Mouse (Mus musculus): ENCODE results near the gene Trim39.
"Not testable (repeated sequence)": the region's sequence is repeated elsewhere in the genome, so short reads cannot be mapped to it uniquely, and the experiment has no call there.

Gene Trim39

DNA sequence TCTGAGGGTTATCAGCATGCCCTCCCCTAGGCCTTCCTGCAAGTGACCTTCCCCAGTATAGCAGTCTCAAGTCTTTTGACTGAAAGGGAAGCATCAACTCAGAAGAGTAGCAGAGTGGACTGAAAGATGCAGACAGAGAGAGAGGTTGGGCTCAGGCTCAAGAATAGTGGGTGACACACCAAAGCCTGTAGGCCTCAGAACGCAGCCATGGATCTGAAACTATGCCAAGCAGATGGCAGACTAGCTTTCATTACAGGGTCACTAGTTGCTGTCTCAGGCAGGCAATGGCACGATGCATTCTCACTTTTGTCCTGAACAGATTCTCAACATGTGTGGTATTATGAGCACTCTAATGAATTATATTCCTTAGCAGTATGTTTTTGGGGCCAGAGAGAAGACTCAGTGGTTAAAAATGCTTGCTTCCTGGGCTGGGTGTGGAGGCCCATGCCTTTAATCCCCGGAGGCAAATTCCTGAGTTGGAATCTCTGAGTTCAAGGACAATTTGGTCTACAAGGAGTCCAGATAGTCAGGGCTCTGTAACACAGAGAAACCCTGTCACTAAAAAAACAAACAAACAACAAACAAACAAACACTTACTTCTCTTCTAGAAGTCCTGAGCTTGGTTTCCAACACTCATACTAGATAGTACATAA is 7.6 kb downstream of the Trim39 start:
- no peak for DNase-seq (ENCODE audit: low read depth, low spot score)
- Histone ChIP-seq H3K27me3 (ENCODE audit: control insufficient read depth, insufficient read depth, low read length, poor library complexity, severe bottlenecking) (no peaks in the 10 kb centered on the region), H3K36me3 (ENCODE audit: control insufficient read depth, insufficient read depth, low read length, poor library complexity, severe bottlenecking) (peaks cover 10% of the 10 kb centered on the region)

DNA sequence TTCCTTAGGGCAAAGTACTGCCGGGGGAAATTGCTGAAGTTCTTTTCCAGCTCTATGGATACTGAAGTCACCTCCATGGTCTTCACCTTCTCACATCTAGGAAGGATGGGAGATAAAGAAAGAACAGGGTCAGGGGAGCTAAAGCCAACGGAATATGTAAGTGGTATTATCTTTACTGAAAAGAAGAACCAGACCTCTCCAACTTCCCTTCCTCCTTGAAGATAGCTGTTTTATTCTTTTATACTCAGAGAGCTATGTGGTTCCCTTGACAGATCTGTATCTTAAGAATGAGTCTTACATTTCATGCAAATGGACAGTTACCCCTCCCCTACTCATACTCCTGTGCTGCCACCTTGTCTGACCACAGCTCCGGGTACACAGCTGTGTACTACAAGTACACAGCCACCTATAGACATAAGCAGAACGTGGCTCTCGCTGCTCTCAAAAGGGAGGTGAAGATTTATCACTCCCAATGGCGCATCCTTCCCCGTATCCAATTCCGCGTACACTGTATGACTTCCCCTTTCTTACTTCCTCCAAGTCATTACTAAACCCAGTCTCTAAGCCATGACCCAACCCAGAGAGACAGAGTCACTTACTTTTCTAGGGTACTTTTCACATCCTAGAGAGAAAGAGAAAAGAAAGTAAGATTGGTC is 10.4 kb downstream of the Trim39 start:
- Histone ChIP-seq H3K27me3 (ENCODE audit: control insufficient read depth, insufficient read depth, low read length, poor library complexity, severe bottlenecking) (no peaks in the 10 kb centered on the region), H3K36me3 (ENCODE audit: control insufficient read depth, insufficient read depth, low read length, poor library complexity, severe bottlenecking) (peaks cover 8% of the 10 kb centered on the region)
- peak; percentile 24 for DNase-seq (ENCODE audit: low read depth, low spot score)

GRCm38 (mm10) chr17:36257969-36258368 is 14.1 kb downstream of the Trim39 start, which contains the start of gene Rpp21:
TSS of gene Rpp21 (minus strand) at chr17:36258069.
- Histone ChIP-seq H3K36me3 (ENCODE audit: control insufficient read depth, insufficient read depth, low read length, poor library complexity, severe bottlenecking) (peaks cover 5% of the 10 kb centered on the region), H3K27me3 (ENCODE audit: control insufficient read depth, insufficient read depth, low read length, poor library complexity, severe bottlenecking) (no peaks in the 10 kb centered on the region)
- no peak for DNase-seq (ENCODE audit: low read depth, low spot score)

DNA sequence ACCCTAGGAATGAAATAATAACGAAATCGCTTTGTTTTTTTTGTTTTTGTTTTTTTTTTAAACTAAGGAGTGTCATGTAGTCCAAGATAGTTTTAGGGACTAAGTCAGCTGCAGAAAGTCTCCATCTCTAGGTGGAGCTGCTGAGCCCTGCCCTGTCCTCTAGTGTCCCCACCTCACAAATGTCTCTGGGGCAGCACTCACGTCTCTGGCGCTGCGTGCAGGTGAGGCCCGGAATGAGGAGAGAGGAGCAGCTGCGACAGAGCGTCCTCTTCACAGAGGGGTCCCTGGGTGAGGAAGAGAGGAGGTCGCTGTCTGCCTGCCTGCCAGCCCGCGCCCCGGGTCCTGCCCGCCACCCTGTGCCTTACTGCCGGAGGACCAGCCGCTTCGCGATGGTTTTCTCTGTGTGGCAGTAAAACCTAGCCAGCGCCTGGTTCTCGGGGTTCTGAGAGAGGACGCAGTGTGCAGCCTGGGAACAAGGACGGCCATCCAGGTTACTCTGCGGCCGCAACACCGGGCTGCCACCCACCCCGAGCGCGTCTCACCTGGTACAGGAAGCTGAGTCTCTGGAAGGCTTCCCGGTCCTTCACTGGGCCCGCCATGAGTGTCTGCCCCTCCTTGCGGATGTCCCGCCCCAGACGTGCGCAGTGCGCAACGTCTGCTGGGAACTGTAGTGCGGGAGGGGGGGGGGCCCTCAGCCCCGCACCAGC is 14.7 kb downstream of the Trim39 start:
- peaks cover 5% of the 10 kb centered on the region for H3K36me3 ChIP-seq (ENCODE audit: control insufficient read depth, insufficient read depth, low read length, poor library complexity, severe bottlenecking)
- no peaks in the 10 kb centered on the region for H3K27me3 ChIP-seq (ENCODE audit: control insufficient read depth, insufficient read depth, low read length, poor library complexity, severe bottlenecking)
- DNase-seq (ENCODE audit: low read depth, low spot score): peak; percentile 76

- Histone ChIP-seq H3K36me3 (ENCODE audit: control insufficient read depth, insufficient read depth, low read length, poor library complexity, severe bottlenecking) (peaks cover 2% of the 10 kb centered on the region; the same call in 1 of the 2 replicates), H3K27me3 (ENCODE audit: control insufficient read depth, insufficient read depth, low read length, poor library complexity, severe bottlenecking) (no peaks in the 10 kb centered on the region)
- no peak for DNase-seq (ENCODE audit: low read depth, low spot score)
Measured at GRCm38 (mm10) chr17:36253087-36253600, 18.9 kb downstream of the Trim39 start.

GRCm38 (mm10) chr17:36252250-36252876 is 19.7 kb downstream of the Trim39 start:
- DNase-seq (ENCODE audit: low read depth, low spot score): peak; percentile 58

DNA sequence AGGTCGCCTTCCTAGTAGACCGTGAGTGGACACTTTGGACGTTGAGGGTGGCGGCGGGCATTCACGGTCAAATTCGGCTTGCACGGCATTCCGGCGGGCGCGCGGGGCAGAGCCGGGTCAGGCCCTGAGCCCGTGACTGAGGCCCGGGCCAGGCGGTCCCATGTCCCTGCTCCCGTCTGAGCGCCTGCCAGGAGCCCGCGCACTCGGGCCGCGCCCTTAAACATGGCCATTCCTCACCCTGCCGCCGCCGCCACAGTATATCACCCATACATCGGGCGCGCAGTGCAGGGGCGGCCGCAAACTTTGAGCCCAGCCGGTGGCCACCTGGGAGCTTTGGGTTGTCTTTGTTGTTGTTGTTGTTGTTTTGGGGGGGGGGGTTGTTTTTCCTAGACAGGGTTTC is 23.2 kb downstream of the Trim39 start:
- H3K27me3 ChIP-seq (ENCODE audit: control insufficient read depth, insufficient read depth, low read length, poor library complexity, severe bottlenecking): no peaks in the 10 kb centered on the region
- DNase-seq (ENCODE audit: low read depth, low spot score): no peak

More at GRCm38 (mm10) chr17:36252250-36252876, 19.7 kb downstream of the Trim39 start:
- Histone ChIP-seq H3K36me3 (ENCODE audit: control insufficient read depth, insufficient read depth, low read length, poor library complexity, severe bottlenecking) (peaks cover 2% of the 10 kb centered on the region; the same call in 1 of the 2 replicates), H3K27me3 (ENCODE audit: control insufficient read depth, insufficient read depth, low read length, poor library complexity, severe bottlenecking) (no peaks in the 10 kb centered on the region)

DNA sequence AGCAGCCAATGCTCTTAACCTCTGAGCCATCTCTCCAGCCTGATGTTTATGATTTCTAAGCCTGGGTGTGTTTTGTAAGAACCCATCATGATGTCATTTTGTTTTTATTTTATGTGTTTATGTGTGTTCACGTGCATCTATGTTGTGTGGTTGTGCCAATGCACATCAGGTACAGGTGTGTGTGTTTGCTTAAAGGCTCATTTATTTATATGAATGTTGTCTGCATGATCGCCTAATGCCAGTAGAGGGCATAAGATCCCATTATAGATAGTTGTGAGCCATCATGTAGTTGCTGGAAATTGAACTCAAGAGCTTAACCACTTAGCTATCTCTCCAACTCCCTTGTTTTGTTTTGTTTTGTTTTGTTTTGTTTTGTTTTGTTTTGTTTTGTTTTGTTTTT is 26.3 kb downstream of the Trim39 start:
- peak; percentile 38 for DNase-seq (ENCODE audit: low read depth, low spot score)
- Histone ChIP-seq H3K36me3 (ENCODE audit: control insufficient read depth, insufficient read depth, low read length, poor library complexity, severe bottlenecking) (no peaks in the 10 kb centered on the region), H3K27me3 (ENCODE audit: control insufficient read depth, insufficient read depth, low read length, poor library complexity, severe bottlenecking) (no peaks in the 10 kb centered on the region; the same call in 1 of the 2 replicates)

More for the DNA sequence above, 23.2 kb downstream of the Trim39 start:
- no peaks in the 10 kb centered on the region for H3K36me3 ChIP-seq (ENCODE audit: control insufficient read depth, insufficient read depth, low read length, poor library complexity, severe bottlenecking)

DNA sequence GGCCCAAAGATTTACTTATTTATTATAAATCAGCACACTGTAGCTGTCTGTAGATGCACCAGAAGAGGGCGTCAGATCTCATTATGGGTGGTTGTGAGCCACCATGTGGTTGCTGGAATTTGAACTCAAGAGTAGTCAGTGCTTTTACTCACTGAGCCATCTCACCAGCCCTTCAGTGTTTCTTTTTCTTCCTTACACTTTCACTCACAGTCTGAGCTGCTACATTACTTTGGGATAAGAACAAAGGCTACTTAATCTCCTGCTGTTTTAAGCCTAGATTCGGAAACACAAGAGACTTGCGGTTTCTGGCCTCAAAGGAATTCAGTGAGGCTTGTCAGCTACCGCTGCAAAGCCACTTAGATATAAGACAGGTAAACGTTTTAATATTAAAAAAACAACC is 28.0 kb downstream of the Trim39 start:
- DNase-seq (ENCODE audit: low read depth, low spot score): no peak

DNA sequence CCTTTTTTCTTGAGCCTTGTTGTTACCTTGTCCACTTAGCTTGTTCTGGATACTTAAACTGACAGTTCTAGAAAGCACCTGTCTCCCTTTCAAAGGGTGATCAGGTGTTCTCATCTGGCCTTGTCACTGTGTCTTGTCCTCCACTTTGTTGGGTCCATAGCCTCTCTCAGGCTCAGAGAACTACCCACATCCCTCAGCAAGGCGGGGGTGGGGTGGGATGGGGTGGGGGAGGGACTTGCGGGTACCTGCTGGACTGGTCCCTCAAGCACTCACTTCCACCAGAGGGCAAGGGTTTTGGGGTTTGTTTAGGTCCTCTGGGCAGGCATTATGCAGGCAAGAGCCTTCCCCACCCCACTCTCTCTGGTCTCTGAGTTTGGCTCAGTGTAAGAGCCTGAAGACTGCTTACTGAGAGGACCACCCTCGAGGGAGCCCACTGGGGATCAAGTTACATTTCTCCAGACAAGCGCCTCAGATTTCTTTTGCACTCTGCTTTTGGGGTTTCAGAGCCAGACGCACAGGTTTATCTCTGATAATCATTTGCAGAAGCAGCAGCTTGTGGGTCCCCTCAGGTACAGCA is 31.3 kb downstream of the Trim39 start:
- no peaks in the 10 kb centered on the region; the same call in 1 of the 2 replicates for H3K36me3 ChIP-seq (ENCODE audit: control insufficient read depth, insufficient read depth, low read length, poor library complexity, severe bottlenecking)
- DNase-seq (ENCODE audit: low read depth, low spot score): no peak
- peaks cover 3% of the 10 kb centered on the region; the same call in 1 of the 2 replicates for H3K27me3 ChIP-seq (ENCODE audit: control insufficient read depth, insufficient read depth, low read length, poor library complexity, severe bottlenecking)

More for the DNA sequence above, 28.0 kb downstream of the Trim39 start:
- Histone ChIP-seq H3K36me3 (ENCODE audit: control insufficient read depth, insufficient read depth, low read length, poor library complexity, severe bottlenecking) (no peaks in the 10 kb centered on the region), H3K27me3 (ENCODE audit: control insufficient read depth, insufficient read depth, low read length, poor library complexity, severe bottlenecking) (no peaks in the 10 kb centered on the region; the same call in 1 of the 2 replicates)

GRCm38 (mm10) chr17:36237321-36237921 is 34.6 kb downstream of the Trim39 start:
- DNase-seq (ENCODE audit: low read depth, low spot score): peak; percentile 41
- Histone ChIP-seq H3K27me3 (ENCODE audit: control insufficient read depth, insufficient read depth, low read length, poor library complexity, severe bottlenecking) (peaks cover 3% of the 10 kb centered on the region; the same call in 1 of the 2 replicates), H3K36me3 (ENCODE audit: control insufficient read depth, insufficient read depth, low read length, poor library complexity, severe bottlenecking) (no peaks in the 10 kb centered on the region; the same call in 1 of the 2 replicates)

GRCm38 (mm10) chr17:36235300-36235699 is 36.7 kb downstream of the Trim39 start:
- DNase-seq (ENCODE audit: low read depth, low spot score); H3K36me3 ChIP-seq (ENCODE audit: control insufficient read depth, insufficient read depth, low read length, poor library complexity, severe bottlenecking); H3K27me3 ChIP-seq (ENCODE audit: control insufficient read depth, insufficient read depth, low read length, poor library complexity, severe bottlenecking): not testable (repeated sequence)

DNA sequence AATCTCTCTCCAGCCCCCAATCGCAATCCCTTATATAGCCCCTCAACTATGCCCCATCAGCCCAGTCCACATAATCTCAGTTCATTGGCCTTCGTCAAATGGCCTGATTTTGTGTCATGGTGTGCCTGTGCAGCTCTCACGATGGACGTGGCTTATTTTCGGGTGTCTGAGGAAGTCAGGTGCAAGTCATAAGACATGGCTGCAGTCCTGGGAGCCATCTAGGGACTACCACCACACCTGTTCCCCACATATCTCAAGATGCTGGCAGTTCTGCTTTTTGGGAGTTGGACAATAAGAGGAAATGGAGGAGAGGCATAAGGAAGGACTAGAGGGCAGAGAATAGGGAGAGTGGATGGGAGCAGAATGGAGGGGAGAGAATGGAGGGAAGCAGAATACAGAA is 38.5 kb downstream of the Trim39 start:
- no peak for DNase-seq (ENCODE audit: low read depth, low spot score)
- Histone ChIP-seq H3K27me3 (ENCODE audit: control insufficient read depth, insufficient read depth, low read length, poor library complexity, severe bottlenecking) (peaks cover 3% of the 10 kb centered on the region; the same call in 1 of the 2 replicates), H3K36me3 (ENCODE audit: control insufficient read depth, insufficient read depth, low read length, poor library complexity, severe bottlenecking) (no peaks in the 10 kb centered on the region; the same call in 1 of the 2 replicates)

GRCm38 (mm10) chr17:36231318-36231717 is 40.7 kb downstream of the Trim39 start:
- H3K36me3 ChIP-seq (ENCODE audit: control insufficient read depth, insufficient read depth, low read length, poor library complexity, severe bottlenecking): no peaks in the 10 kb centered on the region
- H3K27me3 ChIP-seq (ENCODE audit: control insufficient read depth, insufficient read depth, low read length, poor library complexity, severe bottlenecking): no peaks in the 10 kb centered on the region; the same call in 1 of the 2 replicates
- peak; percentile 98 for DNase-seq (ENCODE audit: low read depth, low spot score)

Data from splenic B cell, adult 2 months (primary cell).